Mouse (Mus musculus) left cerebral cortex, postnatal 10 days (tissue): ENCODE data around the gene Aldh1a2. TPM values are rescaled to one million over a fixed set of nuclear protein-coding genes. Genes with fewer than 3 reads are reported as not detected.

Source experiments
- DNase-seq, 2 experiments: peaks; one replicate each; pipeline ENCODE4 v3.0.0; 2021 to 2022; ENCODE audit warnings: low spot score in 2 of 2, mixed read lengths in 1 of 2; ENCODE audit errors: extremely low spot score in 1 of 2
- intact Hi-C: fragments of 180-260 bp; cut with DNase I; formaldehyde crosslinking; loops from one replicate; pipeline ENCODE4 v1.15.1; 2025
- total RNA-seq, 2 experiments: library from RNA; stranded (reverse); gene quantifications; 2 replicates each; pipeline ENCODE4 v1.2.3; 2021

Gene Aldh1a2
- total RNA-seq, 2 experiments from 2014 or later: 6.1 to 8.8 TPM

DNA sequence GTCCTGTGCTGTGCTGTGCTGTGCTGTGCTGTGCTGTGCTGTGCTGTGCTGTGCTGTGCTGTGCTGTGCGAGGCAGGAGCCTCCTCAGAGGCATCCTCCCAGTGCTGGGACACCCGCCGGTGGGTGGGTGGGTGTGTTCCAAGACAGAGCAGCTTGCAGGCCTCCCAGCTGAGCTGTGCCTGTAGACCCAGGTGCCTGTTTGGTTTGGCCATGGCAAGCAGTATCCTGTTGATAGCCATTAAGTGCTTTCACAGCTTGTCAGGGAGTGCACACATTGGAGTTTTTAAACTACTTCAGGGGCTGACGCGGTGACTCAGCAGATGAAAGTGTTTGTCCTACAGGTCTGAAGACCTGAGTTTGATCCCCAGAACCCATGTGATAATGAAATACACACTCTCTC, 108.5 kb downstream of the Aldh1a2 start:
- no peak for DNase-seq
- intact Hi-C loops: no loop called here

GRCm38 (mm10) chr9:71326261-71326660, 110.7 kb downstream of the Aldh1a2 start:
- no peak for DNase-seq
- intact Hi-C loops: no loop called here

DNA sequence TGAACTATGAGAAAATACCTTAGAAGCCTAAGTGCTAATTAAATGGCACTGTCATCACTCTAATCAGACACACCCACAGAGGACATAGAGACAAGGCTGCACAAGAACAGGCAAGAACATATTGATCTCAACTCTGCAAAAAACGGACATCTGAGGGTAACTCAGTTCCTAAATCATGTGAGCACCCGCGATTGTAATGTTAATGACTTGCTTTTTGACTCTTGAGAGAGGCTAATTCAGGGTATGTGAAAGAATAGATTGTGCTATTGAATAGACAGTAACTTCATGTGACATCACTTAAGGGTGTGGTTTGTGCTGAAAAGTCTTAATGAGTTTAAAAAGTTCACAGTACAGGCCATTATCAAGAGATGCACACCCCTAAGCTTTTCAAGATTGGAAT, 116.1 kb downstream of the Aldh1a2 start:
- intact Hi-C loops: no loop called here
- DNase-seq: no peak

GRCm38 (mm10) chr9:71336674-71337073, 121.1 kb downstream of the Aldh1a2 start:
- DNase-seq: no peak
- intact Hi-C loops: no loop called here

DNA sequence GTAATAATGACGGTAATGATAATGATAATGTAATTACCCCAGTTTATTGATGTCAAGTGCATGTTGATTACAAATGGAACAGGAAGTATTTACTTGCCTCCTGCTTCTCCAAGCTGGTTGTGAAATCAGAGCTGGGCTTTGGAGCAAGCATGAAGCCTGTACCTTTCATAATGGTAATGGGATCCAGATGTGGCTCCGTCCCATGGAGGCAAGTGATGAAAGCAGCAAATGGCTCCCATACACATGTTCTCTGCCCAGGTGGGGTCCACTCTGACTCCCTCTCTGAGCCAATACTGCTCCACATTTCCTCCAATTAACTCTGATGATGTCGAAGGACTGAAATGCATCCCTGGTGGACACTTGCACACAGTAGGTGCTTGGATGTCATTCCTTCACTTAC, 121.8 kb downstream of the Aldh1a2 start:
- DNase-seq: no peak
- intact Hi-C loops: no loop called here

DNA sequence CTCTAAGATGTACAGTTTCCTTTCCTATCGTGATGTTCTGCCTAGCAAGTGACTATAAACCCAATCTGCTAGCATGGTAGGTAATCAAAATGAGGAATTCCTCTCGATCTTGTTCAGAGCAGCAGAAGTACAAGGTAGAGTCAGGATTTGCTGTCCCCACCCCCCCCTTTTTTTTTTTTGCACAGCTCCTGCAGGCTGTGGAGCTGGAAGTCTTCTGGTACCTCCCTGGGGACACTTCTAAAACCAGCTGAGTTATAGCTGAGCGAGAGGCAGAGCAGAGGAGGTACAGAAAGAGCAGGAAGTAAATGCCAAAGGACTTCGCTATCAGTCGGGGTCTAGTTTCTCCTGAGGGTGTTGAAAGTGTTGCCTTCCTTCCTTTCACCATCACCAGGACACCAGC, 124.5 kb downstream of the Aldh1a2 start:
- intact Hi-C loops: no loop called here
- no peak for DNase-seq

Other genes starting within 250 kb of the Aldh1a2 start
- gene Aqp9, start 47.1 kb upstream of the Aldh1a2 start, total RNA-seq: 1 to 10 TPM; 1.9 to 2.4 TPM